Mouse (Mus musculus) spleen, postnatal 14 days (tissue): ENCODE measurements around the gene Fgfr2.
"Not testable (repeated sequence)": the region's sequence is repeated elsewhere in the genome, so short reads cannot be mapped to it uniquely, and the experiment has no call there.

Experiments used
- DNase-seq, 2 experiments: peaks; one replicate each; pipeline ENCODE4 v3.0.0; 2021 to 2022; ENCODE audit warnings: low spot score in 2 of 2

Gene Fgfr2

GRCm38 (mm10) chr7:131478403-131478802, 1644.7 kb downstream of the Fgfr2 start:
- no peak for DNase-seq

DNA sequence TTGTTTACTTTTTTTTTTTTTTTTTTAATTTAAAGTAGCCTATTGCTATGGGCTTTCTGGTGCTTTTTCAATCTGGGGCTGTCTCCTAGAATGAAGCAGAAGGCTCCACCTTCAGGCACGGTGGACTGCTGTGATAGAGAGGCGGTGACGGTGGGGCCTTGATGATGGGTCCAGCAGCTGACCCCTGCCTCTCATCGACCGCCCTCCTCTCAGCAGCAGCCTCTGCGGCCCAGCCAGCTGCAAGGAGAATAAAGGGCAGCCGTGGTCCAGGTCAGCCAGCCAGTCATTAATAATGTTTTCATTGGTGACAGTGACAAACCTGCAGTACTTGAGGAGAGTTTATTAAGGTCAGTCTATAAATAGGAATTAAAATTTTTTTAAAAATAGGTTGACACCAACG, 1646.0 kb downstream of the Fgfr2 start:
- DNase-seq, result no peak

DNA sequence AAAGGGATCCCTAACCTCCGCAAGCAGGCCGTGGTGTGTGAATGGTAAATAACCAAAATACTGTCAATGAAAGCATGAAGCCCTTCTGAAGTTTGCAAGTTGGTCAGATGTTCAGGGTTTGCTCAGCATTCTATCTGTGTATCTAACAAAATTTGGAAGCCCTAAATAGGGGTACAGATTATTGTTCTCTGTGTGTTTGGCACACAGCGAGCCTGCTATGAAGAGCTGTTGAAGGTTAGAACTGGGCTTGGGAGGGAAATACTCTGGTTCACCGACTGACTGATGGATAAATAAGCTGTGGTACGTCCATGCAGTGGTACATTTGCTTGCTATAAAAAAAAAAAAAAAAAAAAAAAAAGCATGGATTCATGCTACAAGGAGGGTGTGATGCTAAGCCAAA, 1651.6 kb downstream of the Fgfr2 start:
- no peak for DNase-seq

DNA sequence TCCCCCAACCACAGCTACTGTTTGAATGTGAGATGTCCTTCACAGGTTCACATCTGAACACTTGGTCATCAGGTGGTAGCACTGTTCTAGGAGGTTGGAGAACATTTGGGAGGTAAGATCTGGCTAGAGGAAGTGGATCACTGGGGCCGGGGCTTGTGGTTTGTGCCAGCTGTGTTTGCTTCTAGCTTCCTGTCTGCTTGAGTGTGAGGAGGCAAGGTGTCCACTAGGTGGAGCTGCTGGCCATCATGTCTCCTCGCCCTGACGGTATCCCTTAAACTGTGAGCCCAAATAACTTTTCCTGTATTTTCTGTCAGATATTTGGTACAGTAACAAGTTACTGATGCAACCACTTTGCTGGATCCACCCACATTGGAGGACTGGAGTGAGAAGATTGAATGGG, 1653.6 kb downstream of the Fgfr2 start:
- DNase-seq, result no peak

DNA sequence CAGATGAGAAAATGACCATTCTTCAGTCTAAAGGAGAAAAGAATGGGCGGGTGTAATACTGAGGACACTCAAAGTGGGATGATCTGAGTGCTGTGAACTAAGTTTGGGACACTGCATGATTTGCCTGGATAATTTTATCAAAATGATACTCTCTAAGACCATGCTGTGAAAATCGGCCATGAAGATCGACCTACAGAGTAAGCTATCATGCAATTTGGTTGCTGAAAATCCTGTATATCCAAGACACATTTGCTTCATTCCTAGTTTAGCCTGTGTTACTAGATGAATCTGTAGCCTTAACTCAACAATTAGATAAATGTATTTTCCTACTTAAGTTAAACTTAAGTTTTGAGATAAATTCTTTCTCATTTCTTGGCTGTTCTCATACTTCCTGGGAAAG, 1655.8 kb downstream of the Fgfr2 start:
- no peak for DNase-seq

GRCm38 (mm10) chr7:131465735-131466134, 1657.4 kb downstream of the Fgfr2 start:
- DNase-seq, result no peak

GRCm38 (mm10) chr7:131465117-131465601, 1658.0 kb downstream of the Fgfr2 start:
- no peak for DNase-seq

GRCm38 (mm10) chr7:131456714-131457113, 1666.4 kb downstream of the Fgfr2 start:
- no peak for DNase-seq

- DNase-seq, result no peak
Observed at GRCm38 (mm10) chr7:131437051-131437450, 1686.1 kb downstream of the Fgfr2 start.

DNA sequence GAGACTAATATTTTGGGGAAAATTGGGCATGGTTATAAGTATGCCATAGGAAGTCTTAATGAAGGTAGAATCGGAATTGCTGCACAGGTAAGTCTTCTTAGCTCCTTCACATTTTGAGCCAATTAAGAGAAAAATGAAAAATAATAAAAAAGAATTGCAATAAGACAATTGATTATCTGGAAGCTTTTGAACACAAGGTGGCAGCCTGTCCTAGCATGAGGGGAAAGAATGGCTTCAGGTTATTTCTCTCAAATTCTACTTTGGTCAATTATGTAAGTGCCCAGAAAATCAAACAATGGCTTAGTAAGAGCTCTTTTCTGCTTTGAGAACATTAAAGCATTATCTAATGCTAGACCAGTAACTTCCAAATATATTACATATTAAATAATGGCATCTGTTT, 1688.9 kb downstream of the Fgfr2 start:
- DNase-seq, result no peak

DNA sequence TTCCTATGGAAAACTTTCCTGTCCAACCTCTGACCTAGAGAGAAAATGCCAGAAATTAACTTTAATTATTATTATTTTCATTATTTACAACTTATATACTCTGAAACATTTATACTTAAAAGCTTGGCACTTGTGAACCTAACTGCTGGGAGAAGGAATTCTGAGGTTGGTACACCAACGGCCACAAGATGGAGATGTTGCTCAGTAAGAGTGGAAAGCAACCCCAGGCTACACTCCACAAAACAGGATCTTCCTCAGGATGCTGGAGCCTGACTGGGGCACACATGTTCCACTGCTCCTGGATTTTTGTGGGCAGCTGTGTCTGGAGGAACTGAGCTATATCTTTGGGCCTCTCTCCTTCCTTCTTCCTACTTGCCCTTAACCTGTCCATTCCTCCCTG, 1690.9 kb downstream of the Fgfr2 start:
- no peak for DNase-seq

- DNase-seq, result no peak
Observed at GRCm38 (mm10) chr7:131427331-131427730, 1695.8 kb downstream of the Fgfr2 start.

DNA sequence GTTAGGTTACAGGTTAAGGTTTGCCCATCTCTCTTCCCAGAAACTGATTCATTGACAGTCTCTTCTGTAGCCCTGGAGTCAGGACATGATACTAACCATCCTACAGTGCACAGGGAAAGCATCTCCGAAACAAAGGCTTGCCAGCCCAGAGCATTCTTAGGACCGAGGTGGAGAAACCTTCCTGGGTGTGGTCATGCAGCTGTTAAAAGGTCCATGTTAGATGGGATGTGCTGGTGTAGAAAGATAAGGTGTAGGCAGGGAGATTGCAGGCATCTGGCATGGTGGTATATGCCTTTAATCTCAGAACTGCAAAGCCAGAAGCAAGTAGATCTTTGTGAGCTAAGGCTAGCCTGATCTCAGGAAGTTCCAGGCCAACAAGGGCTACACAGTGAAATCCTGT, 1698.2 kb downstream of the Fgfr2 start:
- no peak for DNase-seq

DNA sequence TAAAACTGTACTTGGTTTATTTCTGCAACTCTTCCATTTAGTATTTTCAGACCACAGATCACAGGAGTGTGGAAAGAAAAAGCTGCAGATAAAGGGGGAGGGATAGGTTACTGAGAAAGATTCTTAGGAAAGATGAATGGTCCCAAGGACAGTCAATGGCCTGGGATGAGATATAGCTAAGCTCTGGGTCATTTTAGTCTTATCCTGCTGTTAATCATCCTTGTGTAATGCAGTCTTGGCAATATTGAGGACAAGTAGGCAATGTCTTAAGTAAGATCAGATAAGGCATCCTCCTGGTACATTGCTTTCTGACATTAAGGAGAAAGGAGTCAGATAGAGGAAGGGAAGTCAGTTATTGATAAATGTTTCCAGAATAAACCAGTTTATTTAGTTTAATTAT, 1705.5 kb downstream of the Fgfr2 start:
- DNase-seq, result no peak

- not testable (repeated sequence) for DNase-seq
Observed at GRCm38 (mm10) chr7:131416742-131417141, 1706.4 kb downstream of the Fgfr2 start.

DNA sequence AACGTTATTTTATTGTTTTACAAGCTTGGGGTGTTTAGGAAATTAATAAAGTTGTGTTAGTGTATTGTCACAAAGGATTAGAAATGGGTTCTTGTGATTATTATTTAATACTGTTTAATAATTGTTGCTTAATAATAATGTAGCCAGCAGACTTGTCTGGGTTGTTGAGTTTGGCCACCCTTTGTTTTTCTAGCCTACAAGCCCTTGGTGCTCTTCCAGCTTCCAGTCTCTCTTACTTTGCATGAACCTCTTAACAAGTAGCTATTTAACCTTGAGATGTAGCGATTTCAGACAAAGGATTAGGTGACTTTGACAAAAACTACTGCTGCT, 1711.2 kb downstream of the Fgfr2 start:
- DNase-seq, result no peak

GRCm38 (mm10) chr7:131411221-131411940, 1711.8 kb downstream of the Fgfr2 start:
- DNase-seq, result no peak

DNA sequence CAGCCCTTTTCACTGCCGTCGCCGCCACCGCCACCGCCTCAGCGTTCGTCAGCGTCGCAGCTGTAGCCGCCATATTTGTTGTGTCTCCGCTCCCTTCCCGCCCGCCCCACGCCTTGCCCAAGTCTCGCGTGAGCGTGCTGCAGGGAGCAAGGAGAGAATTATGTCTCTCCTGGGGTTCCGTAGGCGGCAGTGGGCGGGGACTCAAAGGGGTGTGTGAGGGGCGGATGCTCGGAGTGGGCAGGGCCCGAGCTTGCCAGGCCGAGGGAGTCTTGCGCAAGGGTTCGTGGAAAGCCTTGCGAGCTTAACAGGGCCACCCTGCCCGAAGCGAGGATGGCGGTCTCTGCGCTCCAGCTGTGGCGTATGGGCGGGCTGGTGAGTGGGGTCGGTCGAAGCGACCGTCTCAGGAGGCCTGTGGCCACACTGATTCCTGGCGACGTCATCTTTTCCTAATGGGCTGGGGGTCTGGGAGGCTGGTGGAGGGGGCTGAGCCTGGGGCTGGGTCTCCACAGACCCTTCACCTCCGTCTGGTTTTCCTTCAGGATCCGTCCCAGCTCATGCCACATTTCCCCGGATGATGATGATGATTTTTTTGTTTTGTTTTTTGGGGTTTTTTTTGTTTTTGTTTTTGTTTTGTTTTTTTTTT, 1712.6 kb downstream of the Fgfr2 start, which contains the start of the genes Ikzf5 and Acadsb:
Ikzf5 (minus strand) TSS at position 106 of the 643 bp plus-strand sequence.
Acadsb (plus strand) TSS at position 186 of the 643 bp plus-strand sequence.
- peak; percentile 99 for DNase-seq

DNA sequence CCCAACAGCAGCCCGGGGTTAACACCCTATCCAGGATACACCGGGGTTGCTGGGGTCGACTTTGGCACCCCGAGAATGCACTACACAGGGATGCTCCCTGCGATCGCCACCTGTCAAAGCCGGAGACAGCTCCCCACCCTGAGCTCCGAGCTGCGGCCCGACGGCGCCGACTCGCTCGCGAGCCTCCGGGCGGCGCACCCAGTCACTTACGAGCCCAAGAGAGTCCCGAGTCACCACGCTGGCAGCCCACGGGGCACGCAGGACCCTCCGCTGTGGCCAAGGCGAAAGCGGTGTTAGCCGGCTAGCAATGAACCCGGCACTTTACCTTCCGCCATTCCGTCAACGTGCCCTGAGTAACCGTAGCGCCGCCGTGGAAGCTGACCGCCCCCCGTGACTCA, 1713.2 kb downstream of the Fgfr2 start:
- DNase-seq, result peak in 1 of 2 experiments; percentile 45

- DNase-seq, result no peak
Observed at GRCm38 (mm10) chr7:131409321-131409987, 1713.7 kb downstream of the Fgfr2 start.

DNA sequence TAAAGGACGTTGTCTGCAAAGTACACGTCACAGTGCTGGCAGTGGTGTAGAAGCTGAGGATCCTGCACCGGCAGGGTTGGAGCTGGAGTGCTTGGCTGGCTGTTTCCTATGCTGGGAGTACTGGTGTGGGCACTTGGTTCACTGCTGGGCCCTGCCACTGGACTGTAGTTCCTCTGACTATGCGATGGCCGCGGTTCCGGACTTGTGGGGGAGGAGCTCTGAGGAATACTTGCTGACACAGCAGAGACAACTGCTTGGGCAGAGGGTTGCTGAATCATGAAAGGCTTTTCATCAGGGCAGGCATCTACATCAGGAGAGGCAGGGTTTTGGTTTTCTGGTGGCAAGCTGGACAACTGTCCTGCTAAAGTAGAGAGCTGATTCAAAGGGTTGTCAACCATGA, 1731.4 kb downstream of the Fgfr2 start:
- not testable (repeated sequence) for DNase-seq

GRCm38 (mm10) chr7:131371880-131372651, 1751.1 kb downstream of the Fgfr2 start:
- no peak for DNase-seq
